Mouse (Mus musculus) cerebellum, postnatal 14 days (tissue): ENCODE measurements at regions not wholly inside any gene's neighbourhood (a gene's known extent, or its start where the extent isn't known, plus 50 kb on each side); places are given as distances from the start of the nearest gene placed in this dataset.
A peak's percentile ranks its signal among the peaks of the same experiment; 100 is the strongest.
"Not testable (repeated sequence)": the region's sequence is repeated elsewhere in the genome, so short reads cannot be mapped to it uniquely, and the experiment has no call there.

Experiments
- DNase-seq, 2 experiments: peaks; one replicate each; pipeline ENCODE4 v3.0.0; 2021; ENCODE audit warnings: mixed read lengths in 2 of 2

GRCm38 (mm10) chr17:50407249-50407990, 101.8 kb upstream of the Plcl2 start:
- peak; percentile 86 to 93 for DNase-seq

DNA sequence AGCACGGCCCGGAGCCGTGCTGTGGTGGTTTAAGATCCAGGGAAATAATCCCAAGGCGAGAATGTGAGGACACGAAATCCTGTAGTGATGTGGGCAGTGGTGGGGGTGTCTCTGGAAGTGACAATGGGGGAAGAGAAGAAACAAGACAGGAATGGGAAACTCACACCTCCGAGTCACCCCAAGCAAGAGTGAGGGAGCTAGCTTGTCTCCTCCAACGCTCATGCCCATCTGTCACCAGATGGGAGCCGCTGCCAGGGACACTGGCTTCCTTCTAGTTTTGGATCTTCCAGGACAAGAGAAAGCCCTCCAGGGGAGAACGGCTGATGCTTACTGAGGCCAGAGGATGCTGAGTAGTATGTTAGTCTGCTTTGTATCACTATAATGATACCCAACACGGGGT, 100.6 kb upstream of the Plcl2 start:
- peak; percentile 45 to 48 for DNase-seq

DNA sequence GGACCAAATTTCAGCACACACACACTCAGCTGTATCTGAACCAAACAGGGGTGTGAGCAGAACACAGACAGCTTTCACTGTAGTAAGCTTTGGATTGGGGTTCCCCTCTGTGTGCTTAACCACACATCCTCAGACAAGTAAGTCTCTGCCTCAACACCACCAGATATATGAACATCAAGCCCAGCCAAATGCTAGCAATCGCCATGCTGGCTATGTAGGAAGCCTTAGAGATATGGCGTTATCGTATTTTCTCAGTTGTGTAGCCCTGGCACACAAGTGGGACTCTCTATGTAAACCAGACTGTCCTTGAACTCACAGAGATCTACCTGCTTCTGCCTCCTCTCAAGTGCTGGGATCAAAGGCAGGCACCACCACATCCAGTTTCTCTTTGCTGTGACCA, 99.9 kb upstream of the Plcl2 start:
- no peak for DNase-seq

DNA sequence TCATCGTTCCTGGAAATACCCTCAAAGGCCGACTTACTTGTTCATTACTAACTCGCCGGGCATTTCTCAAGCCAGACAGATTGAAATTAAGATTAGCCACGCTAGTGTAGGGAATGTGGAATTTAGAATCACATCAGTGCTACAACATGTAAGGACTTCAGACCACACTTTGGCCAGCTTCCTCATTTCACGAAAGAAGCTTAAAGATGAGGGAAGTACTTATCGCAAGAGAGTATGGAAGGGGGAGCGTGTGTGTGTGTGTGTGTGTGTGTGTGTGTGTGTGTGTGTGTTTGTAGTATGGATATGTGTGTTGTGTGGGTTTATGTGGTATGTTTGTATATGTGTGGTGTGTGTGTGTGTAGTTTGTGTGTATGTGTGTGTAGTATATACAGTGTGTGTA, 99.3 kb upstream of the Plcl2 start:
- no peak for DNase-seq

DNA sequence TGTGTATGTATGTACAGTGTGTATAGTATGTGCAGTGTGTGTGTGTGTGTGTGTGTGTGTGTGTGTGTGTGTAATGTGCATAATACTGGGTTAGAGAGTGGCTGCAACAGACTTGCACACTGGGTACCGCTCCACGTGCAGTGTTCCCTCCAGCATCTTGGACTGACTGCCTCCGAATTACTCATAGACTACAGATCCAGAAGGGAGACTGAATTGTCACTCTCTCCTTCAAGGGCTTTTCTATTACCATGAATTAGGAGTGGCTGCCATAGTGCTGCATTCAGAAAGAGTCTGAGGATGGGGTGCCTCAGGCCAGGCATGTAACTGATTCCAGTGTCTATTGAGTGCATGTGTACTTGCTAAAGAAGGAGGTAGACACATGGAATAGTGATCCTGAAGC, 98.9 kb upstream of the Plcl2 start:
- no peak for DNase-seq

GRCm38 (mm10) chr17:50412446-50412845, 96.8 kb upstream of the Plcl2 start:
- DNase-seq = no peak

DNA sequence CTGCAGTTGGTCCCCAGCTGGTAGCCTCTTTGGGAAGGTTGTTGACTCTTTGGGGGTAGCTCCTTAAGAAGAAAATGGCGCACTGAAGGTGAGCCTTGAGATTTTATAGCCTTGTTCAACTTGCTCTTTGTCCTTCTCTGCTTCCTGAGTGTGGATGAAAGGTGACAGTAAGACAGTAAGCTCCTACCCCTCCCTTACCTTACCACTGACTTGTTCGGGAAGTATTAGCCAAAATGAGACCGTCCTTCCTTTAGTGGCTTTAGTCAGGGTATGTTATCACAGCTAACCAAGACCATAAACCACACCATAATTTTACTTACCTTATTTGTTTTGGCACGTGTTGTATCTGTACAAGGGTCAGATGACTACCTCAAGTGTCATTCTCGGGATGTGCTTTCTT, 95.3 kb upstream of the Plcl2 start:
- no peak for DNase-seq

- no peak for DNase-seq
These were observed 93.7 kb upstream of the Plcl2 start for GRCm38 (mm10) chr17:50415331-50416005.

- no peak for DNase-seq
These were observed 93.1 kb upstream of the Plcl2 start for GRCm38 (mm10) chr17:50416119-50416518.

DNA sequence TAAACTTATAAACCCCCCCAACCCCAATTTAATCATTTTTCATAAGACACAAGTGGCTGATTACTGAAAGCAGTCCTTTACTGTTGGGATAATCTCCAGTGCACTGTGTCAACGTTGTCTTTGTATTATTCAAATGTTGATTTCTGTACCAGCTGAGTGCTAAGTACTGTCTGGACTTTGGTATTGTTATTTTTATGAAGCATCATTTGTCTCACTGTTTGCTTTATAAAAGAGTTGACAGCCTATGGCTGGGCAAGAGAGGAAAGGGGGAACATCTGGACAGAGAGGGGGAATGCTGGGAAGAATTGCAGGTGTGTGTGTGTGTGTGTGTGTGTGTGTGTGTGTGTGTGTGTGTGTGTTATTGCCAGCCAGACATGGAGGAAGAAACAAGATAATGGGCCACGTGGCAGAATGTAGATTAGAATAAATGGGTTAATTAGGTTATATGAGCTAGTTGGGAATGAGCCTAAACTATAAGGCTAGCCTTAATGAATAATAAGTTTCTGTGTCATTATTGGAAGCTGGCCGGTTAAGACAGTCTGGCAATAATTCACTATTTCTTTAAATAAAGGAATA, 92.6 kb upstream of the Plcl2 start:
- DNase-seq = no peak

GRCm38 (mm10) chr17:50418863-50419383, 90.3 kb upstream of the Plcl2 start:
- DNase-seq = peak; percentile 36 to 42

GRCm38 (mm10) chr17:50419551-50419950, 89.7 kb upstream of the Plcl2 start:
- DNase-seq = not testable (repeated sequence)

GRCm38 (mm10) chr17:50419966-50420365, 89.2 kb upstream of the Plcl2 start:
- DNase-seq = peak; percentile 18 to 35

GRCm38 (mm10) chr17:50420690-50421089, 88.5 kb upstream of the Plcl2 start:
- DNase-seq = no peak

DNA sequence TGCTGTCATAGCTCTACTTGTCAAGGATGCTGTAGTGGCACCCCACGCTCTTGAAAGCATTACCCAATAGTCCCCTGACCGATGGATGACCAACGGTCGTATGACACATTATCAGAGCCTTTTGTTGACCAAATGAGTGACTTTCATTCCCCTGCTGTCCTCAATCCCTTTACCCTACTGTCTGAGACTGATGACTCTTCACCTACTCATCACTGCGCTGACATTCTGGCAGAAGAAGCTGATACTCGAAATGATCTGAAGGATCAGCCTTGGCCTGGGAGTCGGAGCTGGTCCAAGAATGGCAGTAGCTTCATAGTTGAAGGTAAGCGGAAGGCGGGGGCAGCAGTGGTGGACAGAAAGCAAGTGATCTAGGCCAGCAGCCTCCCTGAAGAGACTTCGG, 87.7 kb upstream of the Plcl2 start:
- no peak for DNase-seq

DNA sequence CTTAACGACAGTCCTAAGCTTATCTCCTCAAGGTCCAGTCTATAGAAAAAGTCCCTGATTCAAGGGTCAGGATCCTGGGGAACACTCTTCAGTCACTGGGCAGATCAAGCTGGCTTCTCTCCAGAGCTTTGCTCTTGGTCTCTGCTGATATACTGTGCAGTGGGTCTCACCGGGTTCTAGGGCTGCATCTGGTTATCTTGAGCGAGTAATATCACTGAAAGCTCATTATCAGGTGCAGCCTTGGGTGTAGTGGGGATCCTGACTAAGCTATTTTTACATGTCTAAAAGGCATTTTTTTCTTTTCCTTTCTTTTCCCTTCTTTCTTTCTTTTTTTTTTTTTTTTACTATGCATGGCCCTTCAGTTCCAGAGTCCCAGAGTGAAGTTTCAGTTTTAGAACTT, 84.1 kb upstream of the Plcl2 start:
- DNase-seq = no peak

DNA sequence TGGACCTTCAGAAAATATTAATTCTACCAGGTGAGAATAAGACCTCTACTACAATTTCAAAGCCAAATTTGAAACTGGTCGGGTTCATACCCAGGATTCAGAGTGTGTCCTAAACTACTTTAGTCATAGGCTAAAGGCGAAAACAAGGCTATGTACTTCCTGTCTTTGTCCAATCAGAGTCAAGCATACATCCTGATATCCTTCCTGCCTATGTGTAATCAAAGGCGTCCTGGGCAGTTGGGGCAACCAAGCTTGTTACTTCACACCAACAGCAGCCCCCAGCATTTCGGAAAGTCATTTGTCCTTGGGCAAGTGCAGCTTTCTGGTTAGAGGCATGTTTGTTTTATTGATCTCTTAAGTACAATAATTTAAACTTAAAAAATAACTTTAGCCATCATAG, 83.7 kb upstream of the Plcl2 start:
- no peak for DNase-seq

- DNase-seq = no peak
These were observed 83.1 kb upstream of the Plcl2 start for GRCm38 (mm10) chr17:50426146-50426545.

- DNase-seq = no peak
These were observed 81.7 kb upstream of the Plcl2 start for GRCm38 (mm10) chr17:50427331-50428003.

- no peak for DNase-seq
These were observed 81.1 kb upstream of the Plcl2 start for GRCm38 (mm10) chr17:50428004-50428560.

DNA sequence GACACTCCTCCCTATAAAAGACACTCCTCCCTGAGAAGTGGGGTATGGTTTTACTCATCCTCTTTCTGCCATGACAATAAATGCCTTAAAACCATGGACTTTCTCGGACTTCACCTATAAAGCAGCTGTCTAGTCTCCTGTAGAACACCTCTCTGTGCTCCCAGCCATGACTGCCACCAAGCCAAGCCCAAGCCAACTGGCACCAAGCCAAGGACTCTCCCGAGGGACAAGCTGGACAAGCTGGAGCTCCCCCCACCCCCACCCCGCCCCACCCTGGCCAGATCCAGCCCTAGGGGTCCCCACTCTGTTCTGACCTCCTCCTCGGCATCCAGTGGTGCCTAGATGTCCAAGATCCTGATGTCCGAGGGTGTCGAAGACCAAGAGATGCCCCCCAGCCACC, 76.6 kb upstream of the Plcl2 start:
- DNase-seq = peak in 1 of 2 experiments; percentile 49

DNA sequence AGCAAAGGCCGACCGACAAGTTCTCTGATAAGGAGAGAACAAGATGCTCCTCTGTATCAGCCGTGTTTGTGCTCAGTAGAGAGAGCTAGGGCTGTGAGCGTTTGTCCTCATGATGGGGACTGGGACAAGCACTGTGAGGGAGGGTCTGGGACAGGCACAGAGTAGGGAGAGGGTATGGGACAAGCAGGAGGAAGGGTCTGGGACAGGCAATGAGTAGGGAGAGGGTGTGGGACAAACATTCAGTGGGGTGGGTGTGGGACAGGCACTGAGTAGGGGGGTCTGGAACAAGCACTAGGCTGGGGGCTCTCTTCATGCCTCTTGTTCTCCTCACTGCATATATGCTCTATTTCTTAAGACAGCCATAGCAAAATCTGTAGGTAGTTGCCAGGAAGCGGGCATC, 70.2 kb upstream of the Plcl2 start:
- no peak for DNase-seq

DNA sequence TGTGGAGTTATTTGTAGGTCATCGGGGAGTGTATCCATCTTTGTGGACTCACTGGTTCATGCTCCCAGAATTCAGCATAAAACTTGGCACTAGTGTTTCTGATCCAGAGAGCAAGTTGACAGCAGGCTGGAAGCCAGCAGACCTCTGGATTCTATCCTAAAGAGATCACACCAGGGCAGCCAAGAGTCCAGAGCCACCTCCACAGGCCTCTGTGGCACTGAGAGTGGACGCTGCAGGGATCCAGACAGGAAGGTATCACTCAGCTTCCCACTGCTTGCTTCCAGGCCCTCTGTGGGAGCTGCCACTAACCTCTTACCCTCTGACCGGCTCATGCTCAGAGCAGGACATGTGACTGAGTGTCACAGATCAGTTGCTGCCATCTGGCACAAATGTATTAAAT, 69.8 kb upstream of the Plcl2 start:
- peak; percentile 30 to 49 for DNase-seq
